Mouse (Mus musculus): ENCODE measurements around the gene BC048679. TPM values are rescaled to one million over a fixed set of nuclear protein-coding genes. Genes with fewer than 3 reads are reported as not detected.
"Not testable (repeated sequence)": the region's sequence is repeated elsewhere in the genome, so short reads cannot be mapped to it uniquely, and the experiment has no call there.

The BC048679 gene
- polyA plus RNA-seq, 2 experiments = not detected

GRCm38 (mm10) chr7:81479531-81480090, 18.5 kb downstream of the BC048679 start:
- Histone ChIP-seq H3K4me1 (replicated peaks; ENCODE audit: control insufficient read depth in 2 of 2, insufficient read depth in 2 of 2, low read length in 1 of 2) (no peaks in the 10 kb centered on the region), H3K9me3 (ENCODE audit: control insufficient read depth, low read length) (no peaks in the 10 kb centered on the region), H3K27me3 (ENCODE audit: control insufficient read depth, insufficient read depth, low read length) (no peaks in the 10 kb centered on the region; the same call in 1 of the 2 replicates), H3K9ac (replicated peaks) (no peak overlapping the region), H3K4me3 (ENCODE audit: insufficient read depth in 1 of 2, low read depth in 2 of 2, low read length in 2 of 2) (no peak overlapping the region), H3K36me3 (replicated peaks; ENCODE audit: control insufficient read depth, insufficient read depth, low read depth) (no peaks in the 10 kb centered on the region), H3K27ac (no peak overlapping the region), H3K4me2 (ENCODE audit: low read depth) (no peak overlapping the region)
- TF ChIP-seq EP300 (IDR thresholded peaks at IDR 0.05; ENCODE audit: low read depth) = no peak
- no peak for TF ChIP-seq CTCF (IDR thresholded peaks at IDR 0.05; ENCODE audit: low read depth)
- ATAC-seq (ENCODE audit: insufficient read depth) (no peak), DNase-seq (ENCODE audit: low read depth in 3 of 3, low spot score in 3 of 3) (no peak)
- WGBS (ENCODE audit: insufficient replicate concordance) = 34% methylated on average over 3 of the region's 3 CpGs

GRCm38 (mm10) chr7:81478261-81478660, 19.8 kb downstream of the BC048679 start:
- not testable (repeated sequence) for H3K36me3 ChIP-seq (replicated peaks; ENCODE audit: control insufficient read depth, insufficient read depth, low read depth); H3K27ac ChIP-seq; H3K4me2 ChIP-seq (ENCODE audit: low read depth); DNase-seq (ENCODE audit: low read depth in 3 of 3, low spot score in 3 of 3); H3K27me3 ChIP-seq (ENCODE audit: control insufficient read depth, insufficient read depth, low read length); H3K4me3 ChIP-seq (ENCODE audit: insufficient read depth in 1 of 2, low read depth in 2 of 2, low read length in 2 of 2); ATAC-seq (ENCODE audit: insufficient read depth); H3K9me3 ChIP-seq (ENCODE audit: control insufficient read depth, low read length); H3K9ac ChIP-seq (replicated peaks); H3K4me1 ChIP-seq (replicated peaks; ENCODE audit: control insufficient read depth in 2 of 2, insufficient read depth in 2 of 2, low read length in 1 of 2)

GRCm38 (mm10) chr7:81476833-81477232, 21.2 kb downstream of the BC048679 start:
- DNase-seq (ENCODE audit: low read depth in 3 of 3, low spot score in 3 of 3) = no peak
- H3K9ac ChIP-seq (replicated peaks) = no peak overlapping the region
- WGBS (ENCODE audit: insufficient replicate concordance) = 3% methylated on average over 24 of the region's 24 CpGs
- no peak overlapping the region for H3K4me2 ChIP-seq (ENCODE audit: low read depth)
- H3K27me3 ChIP-seq (ENCODE audit: control insufficient read depth, insufficient read depth, low read length) = no peaks in the 10 kb centered on the region; the same call in 1 of the 2 replicates
- no peak overlapping the region for H3K27ac ChIP-seq
- no peaks in the 10 kb centered on the region for H3K36me3 ChIP-seq (replicated peaks; ENCODE audit: control insufficient read depth, insufficient read depth, low read depth)
- no peak overlapping the region for H3K4me3 ChIP-seq (ENCODE audit: insufficient read depth in 1 of 2, low read depth in 2 of 2, low read length in 2 of 2)
- ATAC-seq (ENCODE audit: insufficient read depth) = no peak
- H3K9me3 ChIP-seq (ENCODE audit: control insufficient read depth, low read length) = no peaks in the 10 kb centered on the region
- 0 out of 2 replicates have a peak, but pooled peaks have one; percentile 18 for TF ChIP-seq CTCF (IDR thresholded peaks at IDR 0.05; ENCODE audit: low read depth)
- no peak for TF ChIP-seq EP300 (IDR thresholded peaks at IDR 0.05; ENCODE audit: low read depth)
- H3K4me1 ChIP-seq (replicated peaks; ENCODE audit: control insufficient read depth in 2 of 2, insufficient read depth in 2 of 2, low read length in 1 of 2) = no peaks in the 10 kb centered on the region

- H3K27ac ChIP-seq = no peak overlapping the region
- H3K27me3 ChIP-seq (ENCODE audit: control insufficient read depth, insufficient read depth, low read length) = no peaks in the 10 kb centered on the region; the same call in 1 of the 2 replicates
- no peak overlapping the region for H3K9ac ChIP-seq (replicated peaks)
- no peak overlapping the region for H3K4me2 ChIP-seq (ENCODE audit: low read depth)
- DNase-seq (ENCODE audit: low read depth in 3 of 3, low spot score in 3 of 3) = no peak
- no peak for ATAC-seq (ENCODE audit: insufficient read depth)
- no peaks in the 10 kb centered on the region for H3K4me1 ChIP-seq (replicated peaks; ENCODE audit: control insufficient read depth in 2 of 2, insufficient read depth in 2 of 2, low read length in 1 of 2)
- H3K4me3 ChIP-seq (ENCODE audit: insufficient read depth in 1 of 2, low read depth in 2 of 2, low read length in 2 of 2) = no peak overlapping the region
- TF ChIP-seq EP300 (IDR thresholded peaks at IDR 0.05; ENCODE audit: low read depth) = no peak
- TF ChIP-seq CTCF (IDR thresholded peaks at IDR 0.05; ENCODE audit: low read depth) = no peak
- WGBS (ENCODE audit: insufficient replicate concordance) = 58% methylated on average over 3 of the region's 3 CpGs
- no peaks in the 10 kb centered on the region for H3K36me3 ChIP-seq (replicated peaks; ENCODE audit: control insufficient read depth, insufficient read depth, low read depth)
- H3K9me3 ChIP-seq (ENCODE audit: control insufficient read depth, low read length) = no peaks in the 10 kb centered on the region
These were observed 22.9 kb downstream of the BC048679 start for GRCm38 (mm10) chr7:81475221-81475620.

GRCm38 (mm10) chr7:81464906-81465450, 33.1 kb downstream of the BC048679 start:
- 46% methylated on average over 9 of the region's 9 CpGs for WGBS (ENCODE audit: insufficient replicate concordance)

More at GRCm38 (mm10) chr7:81464906-81465450, 33.1 kb downstream of the BC048679 start:
- no peak for TF ChIP-seq CTCF (IDR thresholded peaks at IDR 0.05; ENCODE audit: low read depth)
- TF ChIP-seq EP300 (IDR thresholded peaks at IDR 0.05; ENCODE audit: low read depth) = no peak
- no peak overlapping the region for H3K27ac ChIP-seq
- ATAC-seq (ENCODE audit: insufficient read depth) (no peak), DNase-seq (ENCODE audit: low read depth in 3 of 3, low spot score in 3 of 3) (no peak)
- no peaks in the 10 kb centered on the region for H3K9me3 ChIP-seq (ENCODE audit: control insufficient read depth, low read length)
- no peaks in the 10 kb centered on the region for H3K27me3 ChIP-seq (ENCODE audit: control insufficient read depth, insufficient read depth, low read length)
- H3K36me3 ChIP-seq (replicated peaks; ENCODE audit: control insufficient read depth, insufficient read depth, low read depth) = no peaks in the 10 kb centered on the region
- no peaks in the 10 kb centered on the region for H3K4me1 ChIP-seq (replicated peaks; ENCODE audit: control insufficient read depth in 2 of 2, insufficient read depth in 2 of 2, low read length in 1 of 2)
- H3K4me2 ChIP-seq (ENCODE audit: low read depth) = no peak overlapping the region
- no peak overlapping the region for H3K9ac ChIP-seq (replicated peaks)
- H3K4me3 ChIP-seq (ENCODE audit: insufficient read depth in 1 of 2, low read depth in 2 of 2, low read length in 2 of 2) = no peak overlapping the region

All from liver, embryonic 14.5 days (tissue).